Mouse (Mus musculus): ENCODE measurements around the gene 2610507B11Rik.

Gene 2610507B11Rik

GRCm38 (mm10) chr11:78261380-78262352, at the start of gene 2610507B11Rik:
Gene 2610507B11Rik, plus strand, starts transcription at chr11:78261752.
- DNase-seq (ENCODE audit: low read depth, low spot score) = peak; percentile 99

- DNase-seq (ENCODE audit: low read depth, low spot score) = no peak
Observed at GRCm38 (mm10) chr11:78213086-78213817, 48.3 kb upstream of the 2610507B11Rik start.

- DNase-seq (ENCODE audit: low read depth, low spot score) = no peak
Observed at GRCm38 (mm10) chr11:78215709-78216317, 45.7 kb upstream of the 2610507B11Rik start.

GRCm38 (mm10) chr11:78223586-78223985, 38.0 kb upstream of the 2610507B11Rik start:
- no peak for DNase-seq (ENCODE audit: low read depth, low spot score)

GRCm38 (mm10) chr11:78231518-78231917, 30.0 kb upstream of the 2610507B11Rik start:
- no peak for DNase-seq (ENCODE audit: low read depth, low spot score)

GRCm38 (mm10) chr11:78240193-78240857, 21.2 kb upstream of the 2610507B11Rik start:
- no peak for DNase-seq (ENCODE audit: low read depth, low spot score)

GRCm38 (mm10) chr11:78245261-78245626, 16.3 kb upstream of the 2610507B11Rik start:
- no peak for DNase-seq (ENCODE audit: low read depth, low spot score)

GRCm38 (mm10) chr11:78245627-78246317, 15.8 kb upstream of the 2610507B11Rik start, which contains the start of the genes Sdf2 and Supt6:
Gene Sdf2, plus strand, starts transcription at chr11:78245746.
Gene Supt6, minus strand, starts transcription at chr11:78245987.
- DNase-seq (ENCODE audit: low read depth, low spot score) = peak; percentile 95

GRCm38 (mm10) chr11:78246318-78247011, 15.1 kb upstream of the 2610507B11Rik start:
- no peak for DNase-seq (ENCODE audit: low read depth, low spot score)

- no peak for DNase-seq (ENCODE audit: low read depth, low spot score)
Observed at GRCm38 (mm10) chr11:78247012-78247348, 14.6 kb upstream of the 2610507B11Rik start.

GRCm38 (mm10) chr11:78247727-78248140, 13.8 kb upstream of the 2610507B11Rik start:
- peak; percentile 92 for DNase-seq (ENCODE audit: low read depth, low spot score)

GRCm38 (mm10) chr11:78256618-78257017, 4.9 kb upstream of the 2610507B11Rik start:
- DNase-seq (ENCODE audit: low read depth, low spot score) = peak; percentile 14

- DNase-seq (ENCODE audit: low read depth, low spot score) = no peak
Observed at GRCm38 (mm10) chr11:78260489-78261258, 878 bp upstream of the 2610507B11Rik start.

- peak; percentile 89 for DNase-seq (ENCODE audit: low read depth, low spot score)
Observed at GRCm38 (mm10) chr11:78262550-78262949, 998 bp downstream of the 2610507B11Rik start.

GRCm38 (mm10) chr11:78265571-78265970, 4.0 kb downstream of the 2610507B11Rik start:
- no peak for DNase-seq (ENCODE audit: low read depth, low spot score)

- DNase-seq (ENCODE audit: low read depth, low spot score) = no peak
Observed at GRCm38 (mm10) chr11:78271986-78272385, 10.4 kb downstream of the 2610507B11Rik start.

- DNase-seq (ENCODE audit: low read depth, low spot score) = no peak
Observed at GRCm38 (mm10) chr11:78275596-78275995, 14.0 kb downstream of the 2610507B11Rik start.

- DNase-seq (ENCODE audit: low read depth, low spot score) = peak; percentile 70
Observed at GRCm38 (mm10) chr11:78276169-78276568, 14.6 kb downstream of the 2610507B11Rik start.

GRCm38 (mm10) chr11:78278853-78279252, 17.3 kb downstream of the 2610507B11Rik start:
- no peak for DNase-seq (ENCODE audit: low read depth, low spot score)

All from ZHBTc4 (cell line).